ENCODE assay signal across 33 mouse cellular contexts in the genomic region with DNA sequence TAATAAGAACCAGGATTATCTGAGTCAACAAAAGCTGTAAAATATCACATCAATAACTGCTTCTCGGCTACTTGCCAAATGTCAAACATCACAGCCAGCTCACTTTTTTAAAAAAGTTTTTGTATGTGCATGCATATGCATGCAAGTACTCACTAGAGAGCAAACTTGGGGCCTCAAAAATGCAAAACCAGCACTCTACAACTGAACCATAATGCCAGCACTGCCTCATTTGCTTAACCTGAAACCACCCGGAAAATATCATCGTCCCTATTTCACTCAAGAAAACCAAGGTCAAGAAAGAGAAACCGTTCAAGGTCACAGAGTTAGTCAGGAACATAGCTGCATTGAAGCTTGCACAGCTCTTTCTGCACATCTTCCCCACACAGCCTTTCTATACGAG. TPM values are rescaled to one million over a fixed set of nuclear protein-coding genes. Genes with fewer than 3 reads are reported as not detected.
"Had no signal": no experiment of that assay in that cellular context is flagged by ENCODE, and none has a peak within 500 bp of the region (broad histone marks: within the 10 kb centered on the region; RNA-seq: fewer than 3 reads in every experiment).

No protein-coding gene starts in this region.

- DNase-seq: left cerebral cortex, postnatal 4 days; liver; liver, embryonic 13.5 days; liver, postnatal 0 days; lung, adult 18-20 months; lung, adult 2 months; lung, embryonic 14.5 days; lung, postnatal 10 days; lung, postnatal 14 days; lung, postnatal 36 days; lung, postnatal 4 days; midbrain, embryonic 14.5 days had no signal

- H3K4me1 ChIP-seq: limb, embryonic 10.5 days; limb, embryonic 12.5 days; limb, embryonic 13.5 days; limb, embryonic 15.5 days; liver, embryonic 12.5 days; liver, embryonic 13.5 days; liver, embryonic 15.5 days; lung, embryonic 15.5 days; midbrain, embryonic 10.5 days; midbrain, embryonic 12.5 days; midbrain, embryonic 13.5 days; midbrain, embryonic 15.5 days had no signal

- H3K27me3 ChIP-seq: limb, embryonic 12.5 days; limb, embryonic 13.5 days; limb, embryonic 15.5 days; liver, embryonic 12.5 days; liver, embryonic 13.5 days; liver, embryonic 15.5 days; lung, embryonic 15.5 days; megakaryocyte, embryonic 14.5 days; midbrain, embryonic 12.5 days; midbrain, embryonic 13.5 days; midbrain, embryonic 15.5 days had no signal

- H3K9me3 ChIP-seq: limb, embryonic 10.5 days; limb, embryonic 12.5 days; limb, embryonic 13.5 days; limb, embryonic 15.5 days; liver, embryonic 12.5 days; liver, embryonic 13.5 days; liver, embryonic 15.5 days; lung, embryonic 15.5 days; megakaryocyte, embryonic 14.5 days; midbrain, embryonic 10.5 days; midbrain, embryonic 12.5 days; midbrain, embryonic 13.5 days; midbrain, embryonic 15.5 days had no signal

- ATAC-seq: liver, embryonic 12.5 days; liver, postnatal 0 days; lung, postnatal 0 days; midbrain, embryonic 13.5 days; midbrain, embryonic 15.5 days; midbrain, embryonic 16.5 days had no signal

- H3K27ac ChIP-seq: limb, embryonic 10.5 days; limb, embryonic 12.5 days; limb, embryonic 13.5 days; limb, embryonic 15.5 days; liver, embryonic 12.5 days; liver, embryonic 13.5 days; liver, embryonic 14.5 days; liver, embryonic 15.5 days; lung, embryonic 15.5 days; macrophage; midbrain, embryonic 10.5 days; midbrain, embryonic 12.5 days; midbrain, embryonic 13.5 days; midbrain, embryonic 15.5 days had no signal

- H3K9ac ChIP-seq: limb, embryonic 12.5 days; limb, embryonic 13.5 days; limb, embryonic 15.5 days; liver, embryonic 12.5 days; liver, embryonic 13.5 days; liver, embryonic 14.5 days; liver, embryonic 15.5 days; liver, postnatal 0 days; lung, embryonic 14.5 days; lung, embryonic 15.5 days; midbrain, embryonic 12.5 days; midbrain, embryonic 13.5 days; midbrain, embryonic 15.5 days had no signal

- H3K4me2 ChIP-seq: limb, embryonic 12.5 days; limb, embryonic 13.5 days; limb, embryonic 15.5 days; liver, embryonic 11.5 days; liver, embryonic 12.5 days; liver, embryonic 13.5 days; liver, embryonic 15.5 days; lung, embryonic 14.5 days; lung, embryonic 15.5 days; midbrain, embryonic 11.5 days; midbrain, embryonic 12.5 days; midbrain, embryonic 13.5 days; midbrain, embryonic 15.5 days had no signal

- H3K4me3 ChIP-seq: limb, embryonic 10.5 days; limb, embryonic 12.5 days; limb, embryonic 13.5 days; limb, embryonic 15.5 days; liver, embryonic 12.5 days; liver, embryonic 13.5 days; liver, embryonic 15.5 days; lung, embryonic 15.5 days; megakaryocyte, embryonic 14.5 days; midbrain, embryonic 10.5 days; midbrain, embryonic 12.5 days; midbrain, embryonic 13.5 days; midbrain, embryonic 15.5 days; myocyte had no signal

RNA-seq across cellular contexts. Expression of a gene that starts 48.7 kb away (rescaled TPM):
- total RNA-seq: megakaryocyte-erythroid progenitor cell, adult 5-6 weeks; monocyte, adult 5-6 weeks had no signal
- polyA plus RNA-seq: macrophage had no signal
